Mouse (Mus musculus) layer of hippocampus, postnatal 25 days (tissue): ENCODE measurements at regions not wholly inside any gene's neighbourhood (a gene's known extent, or its start where the extent isn't known, plus 50 kb on each side); places are given as distances from the start of the nearest gene placed in this dataset.

Source experiments
- DNase-seq, 2 experiments: peaks; one replicate each; pipeline ENCODE4 v3.0.0; 2022; ENCODE audit warnings: mixed read lengths in 2 of 2, low spot score in 1 of 2; ENCODE audit errors: extremely low spot score in 1 of 2

DNA sequence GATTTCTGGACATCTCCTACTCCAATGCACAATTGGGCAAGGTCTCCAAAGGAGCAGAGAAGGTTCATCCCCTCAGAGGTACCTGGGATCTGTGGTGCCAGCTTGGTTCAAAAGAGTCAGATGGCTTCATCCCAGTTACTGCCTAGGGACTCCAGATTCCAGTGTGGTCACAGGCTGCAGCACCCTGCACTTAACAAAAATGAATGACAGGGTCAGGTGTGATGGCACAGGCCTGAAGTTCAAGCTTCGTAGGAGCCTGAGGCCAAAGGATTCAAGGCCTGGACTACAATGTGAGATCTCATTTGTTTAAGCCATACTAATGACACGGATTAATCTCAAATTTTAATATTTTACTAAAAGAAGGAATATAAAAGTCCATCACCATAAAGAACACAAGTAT is 209.1 kb downstream of the Gm26897 start:
- no peak for DNase-seq

DNA sequence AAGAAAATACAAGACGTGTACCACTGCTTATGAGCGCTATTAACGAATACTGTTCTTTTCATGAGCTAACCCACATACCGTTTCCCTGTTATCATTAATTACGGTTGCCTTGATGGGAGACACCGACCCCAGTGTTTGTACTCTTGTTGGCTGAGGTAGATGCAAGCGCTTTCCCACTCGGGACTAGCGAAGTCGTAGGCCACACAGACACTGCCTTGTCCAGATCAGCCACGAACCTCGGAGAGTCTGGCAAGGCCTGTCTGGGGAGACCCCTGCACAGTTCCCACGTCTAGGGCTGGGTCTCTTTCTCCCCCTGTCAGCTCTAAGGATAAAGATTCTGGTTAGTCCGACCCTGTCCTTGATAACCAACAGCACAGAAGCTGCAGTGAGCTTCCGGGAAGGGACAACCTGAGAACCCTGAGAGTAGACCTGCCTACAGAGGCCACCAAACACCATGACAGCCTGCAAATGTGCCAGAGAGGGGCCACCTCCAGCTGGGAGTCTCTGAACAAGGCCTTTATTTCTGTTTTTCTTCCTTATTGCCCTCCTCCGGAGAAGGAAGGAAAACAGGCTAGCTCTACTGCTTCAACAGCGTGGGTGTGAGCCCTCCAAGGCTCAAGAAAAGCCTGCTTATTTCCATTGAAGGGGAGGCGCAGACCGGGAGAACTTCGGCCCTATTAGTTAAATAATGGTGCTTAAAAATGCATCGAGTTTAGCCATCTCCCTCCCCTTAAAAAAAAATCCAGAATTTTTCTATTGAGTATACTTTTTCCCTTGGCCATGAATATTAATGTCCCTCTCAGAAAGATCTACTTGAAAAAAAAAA is 209.8 kb downstream of the Gm26897 start:
- DNase-seq, result no peak

DNA sequence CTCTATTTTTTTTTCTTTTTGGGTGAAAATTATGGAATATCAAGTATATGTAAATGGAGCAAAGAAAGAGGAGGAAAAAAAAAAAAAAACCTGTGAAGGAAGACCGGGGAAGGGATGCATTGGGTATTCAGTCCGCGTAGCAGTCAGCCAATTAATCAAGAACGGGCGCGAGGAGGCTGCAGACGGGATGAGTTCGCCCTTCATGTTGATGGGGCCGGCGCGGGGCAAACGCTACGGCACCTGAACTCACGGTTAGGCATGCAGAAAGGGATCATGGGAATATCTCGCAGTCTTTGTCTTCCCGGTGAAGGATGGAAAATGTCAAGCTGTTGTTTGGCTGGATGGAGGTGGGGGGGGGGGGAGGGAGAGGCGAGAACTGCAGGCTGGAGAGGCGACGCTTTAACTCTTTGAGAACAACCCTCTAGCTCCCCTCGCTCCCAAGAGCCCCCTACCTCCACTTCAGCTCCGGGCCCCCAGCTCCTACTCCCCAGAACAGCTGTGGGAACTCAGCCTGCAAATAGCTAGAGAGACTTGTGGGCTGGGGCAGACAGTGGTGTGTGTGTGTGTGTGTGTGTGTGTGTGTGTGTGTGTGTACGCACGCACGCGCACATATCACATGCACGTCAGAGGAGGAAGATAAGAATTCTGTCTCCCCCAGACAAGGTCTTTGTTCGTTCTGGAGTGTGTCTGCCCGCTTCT is 210.7 kb downstream of the Gm26897 start:
- no peak for DNase-seq

DNA sequence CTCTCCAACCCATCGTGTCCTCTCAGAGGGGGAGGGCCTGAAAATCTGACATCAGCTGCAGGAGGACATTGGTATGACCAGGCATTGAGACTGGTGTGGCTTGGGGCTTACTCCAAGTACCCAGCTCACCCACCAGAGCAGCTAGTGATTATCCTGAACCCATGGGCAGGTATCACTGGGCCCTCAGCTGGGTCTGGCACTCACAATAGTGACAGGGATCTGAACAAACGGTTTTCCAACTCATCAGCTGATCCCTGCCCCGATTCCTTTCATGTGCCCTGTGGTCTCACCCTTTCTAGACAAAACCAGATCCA is 211.2 kb downstream of the Gm26897 start:
- DNase-seq, result no peak

DNA sequence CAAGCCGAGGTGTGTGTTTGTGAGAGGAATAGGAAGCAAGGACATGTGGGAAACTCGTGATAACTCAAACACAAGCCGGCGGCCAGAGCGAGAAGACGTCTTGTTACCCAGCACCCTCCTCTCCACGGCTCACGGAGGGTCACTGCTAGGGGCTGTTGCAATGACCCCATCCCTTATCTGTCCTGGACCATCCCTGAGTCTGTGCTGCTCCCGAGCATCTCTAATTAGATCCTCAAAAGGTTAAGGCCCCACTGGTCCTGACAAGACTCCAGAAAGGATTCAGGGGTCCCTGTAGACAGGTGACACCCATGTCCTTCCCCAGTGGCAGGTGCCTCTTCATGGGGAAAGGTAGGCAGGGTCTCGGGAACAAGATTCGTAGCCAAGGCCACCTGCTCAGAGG is 212.6 kb downstream of the Gm26897 start:
- no peak for DNase-seq

DNA sequence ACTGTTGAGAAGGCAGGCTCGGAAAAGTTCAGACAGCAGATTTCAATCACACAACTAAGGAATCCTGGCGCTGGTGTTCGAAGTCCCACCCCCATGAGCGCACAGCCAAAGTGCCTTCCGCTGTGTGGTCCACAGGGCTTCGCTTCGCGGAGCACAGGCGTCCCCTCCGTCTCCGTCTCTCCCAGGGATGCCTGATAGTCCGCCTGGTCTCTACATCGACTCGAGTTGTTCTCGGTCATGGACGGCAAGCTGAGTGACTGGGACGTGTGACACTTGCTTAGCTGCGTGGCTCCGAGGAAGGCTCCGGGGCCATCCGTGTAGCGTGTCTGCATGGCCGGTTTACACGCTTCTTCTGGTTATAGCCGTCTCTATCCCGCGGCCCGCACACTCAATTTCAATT is 224.0 kb downstream of the Gm26897 start:
- DNase-seq, result no peak

DNA sequence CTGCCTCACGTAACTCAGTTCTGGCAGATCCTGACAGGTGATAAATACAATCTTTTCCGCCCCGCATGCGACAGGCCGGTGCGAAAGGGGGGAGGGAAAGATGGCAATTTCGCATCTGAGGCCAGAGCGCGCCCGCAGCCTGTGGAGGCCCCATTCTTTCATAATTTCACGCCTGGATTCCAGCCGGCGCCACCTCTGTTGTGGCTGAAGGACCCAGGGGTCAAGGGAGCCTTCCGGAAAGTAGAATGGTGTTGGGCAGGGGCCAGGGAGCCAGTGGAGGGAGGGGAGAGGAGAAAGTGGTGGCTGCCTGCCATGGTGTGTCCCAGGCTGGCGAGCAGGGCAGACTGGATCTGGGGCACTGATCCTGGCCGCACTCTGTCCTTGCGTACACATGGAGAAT is 224.5 kb downstream of the Gm26897 start:
- DNase-seq, result peak in 1 of 2 experiments; percentile 18

DNA sequence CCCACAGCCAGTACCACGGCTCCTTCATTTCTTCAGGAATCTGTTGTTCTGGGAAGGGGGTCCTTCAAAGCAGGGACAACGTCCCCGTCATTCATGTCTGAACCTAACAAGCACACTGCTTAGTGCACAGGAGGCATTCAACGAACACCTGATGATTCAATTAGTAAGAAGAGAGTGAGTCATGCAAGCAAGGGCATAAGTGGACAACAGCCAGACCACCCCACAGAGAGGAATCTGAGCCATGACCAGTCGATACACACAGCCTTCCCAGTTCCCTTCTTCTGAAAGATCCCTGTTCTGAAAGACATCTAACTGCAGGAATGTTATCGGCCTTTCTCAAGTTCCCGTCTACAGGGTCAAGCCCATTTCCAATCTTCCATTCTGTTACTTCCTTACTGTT is 231.6 kb downstream of the Gm26897 start:
- no peak for DNase-seq

DNA sequence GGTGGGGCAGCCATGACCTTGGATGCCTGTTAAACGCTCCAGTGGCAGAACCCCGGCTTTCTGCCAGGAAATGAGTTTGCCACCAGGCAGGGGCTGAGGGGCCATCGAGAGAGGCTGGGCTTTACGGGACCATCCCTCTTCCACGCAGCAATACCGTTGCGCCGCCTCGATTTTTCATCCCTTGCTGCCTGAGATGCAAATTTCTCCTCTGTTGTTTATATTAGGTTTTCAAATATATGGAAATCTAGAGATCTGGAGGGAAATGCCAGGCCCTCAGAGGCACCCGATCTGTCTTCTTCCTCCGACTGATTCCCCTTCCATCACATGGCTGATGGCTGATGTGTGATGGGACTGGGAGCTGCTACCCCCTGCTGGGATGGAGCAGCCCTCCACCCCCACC is 234.4 kb downstream of the Gm26897 start:
- DNase-seq, result no peak

DNA sequence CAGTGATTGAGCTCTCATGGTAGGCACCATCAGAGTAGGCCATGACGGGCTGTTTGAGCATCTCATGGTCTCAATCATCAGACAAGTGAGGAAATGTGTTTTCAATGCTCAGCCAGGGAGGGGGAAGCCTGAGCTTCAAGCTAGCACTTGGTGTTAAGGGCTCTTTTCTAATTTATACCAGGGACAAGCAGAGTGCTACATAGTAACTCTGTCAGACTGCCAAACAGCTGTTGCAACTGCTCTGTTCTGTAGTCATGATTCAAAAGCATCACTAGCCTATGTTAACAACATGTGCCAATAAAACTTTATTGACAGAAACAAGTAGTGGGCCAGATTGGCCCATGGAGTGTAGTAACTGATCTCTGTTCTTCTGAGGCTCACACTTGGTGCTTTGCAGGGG is 235.0 kb downstream of the Gm26897 start:
- no peak for DNase-seq

DNA sequence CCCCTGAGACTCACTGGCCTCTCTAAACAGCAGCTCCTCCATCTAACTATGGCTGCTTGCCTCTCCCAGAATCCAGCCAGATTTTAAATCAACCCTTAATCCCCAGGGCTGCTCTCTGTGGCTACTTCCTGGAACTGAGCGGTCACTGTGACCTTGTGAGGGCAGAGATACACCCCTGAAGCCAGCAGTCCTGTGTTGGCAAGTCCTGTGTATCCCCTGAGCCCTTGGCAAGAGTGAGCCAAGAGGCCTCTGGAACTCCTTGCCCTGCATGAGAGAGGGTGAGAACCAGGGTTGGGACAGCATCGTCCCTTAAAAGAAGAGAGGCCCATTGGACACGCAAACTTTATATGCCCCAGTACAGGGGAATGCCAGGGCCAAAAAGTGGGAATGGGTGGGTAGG is 237.5 kb downstream of the Gm26897 start:
- DNase-seq, result no peak

DNA sequence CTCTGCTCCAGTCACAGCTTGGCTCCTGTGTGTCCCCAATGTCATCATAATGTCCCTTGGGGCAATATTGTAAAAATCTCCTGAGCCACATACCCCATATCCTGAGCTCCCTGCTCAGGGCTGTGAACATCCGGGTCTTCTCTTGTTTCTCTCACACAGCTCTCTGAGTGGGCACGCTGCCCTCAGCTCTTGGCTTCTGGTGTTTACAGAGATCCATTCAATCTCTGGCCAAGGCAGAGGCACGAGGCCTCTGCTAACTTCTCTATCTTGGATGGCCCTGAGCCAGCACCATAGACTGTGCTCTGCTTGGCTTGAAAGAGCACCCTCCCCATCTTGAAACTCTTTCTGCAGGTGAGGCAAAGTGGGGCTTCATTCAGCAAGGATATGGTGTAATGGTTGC is 238.2 kb downstream of the Gm26897 start:
- DNase-seq, result no peak

DNA sequence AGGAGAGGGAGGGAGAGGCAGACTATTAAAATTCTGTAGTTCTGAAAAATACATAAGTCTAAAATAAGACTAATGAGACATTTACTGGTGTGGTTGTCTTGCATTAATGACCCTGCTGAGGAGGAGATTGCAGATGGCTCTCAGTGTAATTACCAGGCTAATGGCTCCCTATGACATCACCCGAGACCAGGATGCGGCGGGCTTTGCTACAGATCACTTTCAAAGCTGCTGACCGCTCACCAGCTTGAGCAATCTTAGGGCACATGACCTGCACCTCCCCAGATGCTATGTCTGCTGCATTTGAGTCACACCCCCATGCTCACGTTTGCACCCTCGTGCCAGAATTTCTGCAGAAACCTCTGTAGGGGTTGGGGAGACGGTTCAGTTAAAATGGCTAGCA is 242.0 kb downstream of the Gm26897 start:
- no peak for DNase-seq

DNA sequence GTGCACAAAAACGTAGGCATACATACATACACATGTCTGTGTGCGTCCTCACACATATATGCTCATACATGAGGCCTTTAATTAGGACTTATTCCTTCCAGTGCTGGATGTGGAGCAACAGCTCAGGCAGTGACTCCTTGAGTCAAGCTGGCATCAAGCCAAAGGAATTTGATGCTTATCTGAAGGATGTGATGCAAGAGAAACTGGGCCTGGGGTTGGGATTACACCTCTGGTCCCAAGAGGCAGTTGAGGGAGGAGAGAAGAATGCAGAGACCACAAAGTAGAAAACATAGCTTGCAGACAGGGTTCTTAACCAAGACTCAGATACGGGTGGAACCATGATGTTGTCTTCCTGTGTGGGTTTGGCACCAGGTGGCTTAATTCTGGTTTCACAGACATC is 245.9 kb downstream of the Gm26897 start:
- no peak for DNase-seq

DNA sequence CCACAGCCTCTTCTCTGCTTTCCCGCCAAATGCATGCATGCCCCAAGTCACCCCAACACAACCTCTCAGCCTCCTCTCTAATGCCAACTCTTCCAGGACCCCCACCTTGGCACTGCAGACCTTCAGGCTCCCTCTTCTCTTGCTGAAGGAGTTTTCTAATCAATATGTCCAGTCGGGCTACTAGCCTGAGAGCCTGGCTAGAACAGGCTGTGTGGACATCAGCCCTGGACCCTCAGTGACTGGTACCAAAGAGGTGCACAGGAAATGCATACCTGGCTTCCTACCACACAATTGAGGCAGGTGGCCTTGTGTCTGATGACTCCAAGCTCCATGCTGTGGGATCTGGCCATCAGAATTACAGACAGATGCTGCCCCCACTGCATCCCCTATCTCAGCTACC is 248.4 kb downstream of the Gm26897 start:
- DNase-seq, result no peak

DNA sequence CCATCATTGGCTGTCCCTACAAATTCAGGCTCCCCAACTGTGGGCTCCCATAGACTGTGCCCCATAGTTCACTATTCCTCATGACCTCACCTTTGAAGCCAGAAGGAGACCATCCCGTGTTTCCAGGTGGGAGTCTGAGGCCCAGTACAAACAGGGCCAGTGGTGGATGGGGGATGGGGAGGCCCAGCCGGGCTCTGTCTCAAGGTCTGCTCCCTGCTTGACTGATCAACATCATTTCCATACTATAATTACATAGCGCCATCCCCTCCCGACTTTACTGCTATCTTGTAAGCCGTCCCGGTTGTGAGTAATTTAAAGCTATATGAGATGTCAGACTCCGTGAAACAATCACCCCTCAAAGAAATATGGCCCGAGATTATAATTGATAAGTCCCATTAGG is 252.3 kb downstream of the Gm26897 start:
- DNase-seq, result no peak

DNA sequence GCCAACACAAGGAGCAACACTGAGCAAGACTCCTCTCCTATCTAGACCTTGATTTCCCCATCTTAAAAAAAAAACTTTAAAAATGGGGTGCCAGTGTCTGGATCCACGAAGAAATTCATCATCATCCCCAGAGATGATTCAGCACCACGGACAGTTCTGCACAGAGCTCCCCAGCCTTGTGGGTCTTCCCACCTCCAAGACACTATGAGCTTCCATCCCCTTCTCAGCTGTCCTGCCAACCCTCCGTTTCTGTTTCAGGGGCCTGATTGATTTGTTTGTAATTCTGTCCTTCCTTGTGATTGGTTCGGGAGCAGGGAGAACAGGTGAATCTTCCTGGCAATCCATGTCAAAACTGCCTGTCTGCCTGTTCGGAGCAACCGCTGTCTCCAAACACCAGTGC is 253.3 kb downstream of the Gm26897 start:
- DNase-seq, result no peak

DNA sequence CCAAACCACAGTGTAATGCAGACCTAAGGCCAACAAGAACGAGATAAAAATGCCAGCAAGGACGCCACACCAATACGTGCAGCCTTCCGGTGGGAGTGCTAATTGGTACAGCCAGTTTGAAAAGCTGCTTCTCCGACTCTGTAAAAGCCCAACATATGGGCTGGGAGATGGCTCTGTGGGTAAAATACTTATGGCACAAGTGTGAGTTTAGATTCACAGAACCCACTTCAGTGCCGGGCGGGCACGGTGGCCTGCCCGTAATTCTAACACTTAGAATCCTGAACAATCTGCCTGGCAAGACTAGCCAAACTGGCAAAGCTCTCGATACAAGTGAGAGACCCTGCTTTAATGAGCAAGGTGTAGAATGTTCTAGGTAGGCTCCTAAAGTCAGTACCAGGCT is 258.1 kb downstream of the Gm26897 start:
- DNase-seq, result no peak

DNA sequence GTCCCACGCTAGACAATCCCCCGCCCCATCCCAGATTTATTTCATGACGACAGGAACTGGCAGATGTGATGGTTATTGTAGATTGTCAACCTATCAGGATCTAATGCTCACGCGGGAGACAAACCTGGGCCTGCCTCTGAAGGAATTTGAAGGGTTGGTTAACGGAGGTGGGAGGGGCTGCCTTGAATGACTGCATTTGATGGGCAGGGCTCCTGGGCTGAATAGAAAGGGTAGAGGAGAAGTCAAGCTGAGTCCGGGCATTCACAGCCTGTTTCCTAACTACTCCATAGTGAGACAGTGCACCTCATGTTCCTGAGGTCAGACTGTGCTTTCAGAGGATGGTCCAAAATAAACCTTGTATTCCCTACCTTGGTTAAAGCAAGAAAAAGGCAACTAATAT is 259.1 kb downstream of the Cryba4 start:
- DNase-seq, result no peak

DNA sequence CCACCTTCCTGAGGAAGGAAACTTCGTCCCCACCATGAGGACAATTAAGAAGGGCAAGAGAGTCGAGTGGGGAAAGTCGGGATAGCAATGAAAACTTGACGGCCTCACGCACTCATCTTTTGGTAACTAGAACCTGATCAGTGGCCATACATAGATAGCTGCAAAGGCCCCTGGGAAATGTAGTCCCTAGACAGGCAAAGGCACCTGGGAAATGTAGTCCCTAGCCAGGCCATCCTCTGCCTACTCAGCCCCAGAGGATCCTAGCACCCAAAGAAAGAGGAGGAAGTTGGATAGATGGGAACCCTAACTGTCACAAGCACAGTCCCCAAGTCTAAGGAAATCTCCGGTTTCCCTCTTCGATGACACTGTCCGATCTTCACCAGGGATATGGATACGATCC is 258.4 kb downstream of the Cryba4 start:
- no peak for DNase-seq

DNA sequence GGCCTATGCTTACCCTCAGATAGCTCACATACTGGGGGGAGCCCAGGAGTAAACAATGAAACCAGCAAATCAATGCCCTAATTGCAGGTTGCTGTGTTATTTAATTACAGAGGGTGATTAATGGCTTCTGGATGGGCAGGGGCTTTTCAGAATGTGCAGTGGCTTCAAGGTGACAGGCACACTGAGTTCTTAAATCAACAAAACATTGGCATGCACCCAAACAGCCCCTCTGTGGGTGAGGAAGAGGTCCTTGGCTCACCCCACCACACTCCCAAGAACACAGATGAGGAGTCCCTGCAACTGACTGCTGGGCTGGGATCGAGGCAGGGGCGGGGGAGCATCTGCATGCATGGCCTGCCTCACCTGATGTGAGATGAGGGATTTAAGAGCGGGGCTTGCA is 255.5 kb downstream of the Cryba4 start:
- no peak for DNase-seq
